Comparison of ENCODE assay signal across 9 mouse cellular contexts in the genomic region with DNA sequence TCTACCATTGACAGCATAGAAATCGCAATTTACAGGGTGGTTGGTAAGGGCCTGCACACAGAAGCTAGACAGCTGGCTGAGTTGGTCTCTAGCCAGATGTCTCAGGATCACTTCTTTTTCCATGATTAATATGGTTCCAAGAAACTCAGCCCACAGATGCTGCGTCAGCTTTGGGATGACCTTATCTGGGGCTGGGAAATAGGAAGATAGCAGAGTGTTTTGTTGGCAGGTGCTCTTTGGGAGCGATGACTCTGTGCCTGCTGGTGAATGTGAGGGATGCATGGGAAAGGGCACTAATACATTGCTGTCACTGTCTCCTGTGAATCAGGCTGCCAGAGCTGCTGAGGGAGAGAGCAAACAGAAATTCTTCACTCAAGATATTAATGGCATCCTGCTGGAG. TPM values are rescaled to one million over a fixed set of nuclear protein-coding genes. Genes with fewer than 3 reads are reported as not detected.
DNase-seq lines count a peak whose midpoint lies in the region; ATAC-seq and TF ChIP-seq lines count a peak whose summit lies in the region.
"Had no signal": no experiment of that assay in that cellular context is flagged by ENCODE, and none has a peak within 500 bp of the region (broad histone marks: within the 10 kb centered on the region; RNA-seq: fewer than 3 reads in every experiment).

No protein-coding gene starts in this region.

- intact Hi-C loops in heart, adult 2 months (cut with DNase I) = no loop called here
- intact Hi-C loops in heart, postnatal 25 days (cut with DNase I) = no loop called here

- no peak for TF ChIP-seq CTCF in heart, adult 2 months (IDR thresholded peaks at IDR 0.05)

- peaks cover 11% of the 10 kb centered on the region for H3K36me3 ChIP-seq in heart, adult 2 months (ENCODE audit: control insufficient read depth, insufficient read depth, low read length)
- peaks cover 24% of the 10 kb centered on the region for H3K36me3 ChIP-seq in liver, embryonic 11.5 days (ENCODE audit: control insufficient read depth, insufficient read depth, low read length)

- H3K4me2 ChIP-seq in liver, embryonic 11.5 days = no peak overlapping the region

- H3K79me2 ChIP-seq in heart, adult 2 months (replicated peaks; ENCODE audit: control insufficient read depth, insufficient read depth, low read length) = no peaks in the 10 kb centered on the region

- no peaks in the 10 kb centered on the region for H3K9me3 ChIP-seq in liver, embryonic 11.5 days (ENCODE audit: control insufficient read depth, low read length)

- 42% methylated on average over 3 of the region's 3 CpGs for WGBS in heart, adult 2 months
- WGBS in liver, embryonic 11.5 days = 87% methylated on average over 3 of the region's 3 CpGs

- H3K4me1 ChIP-seq in heart, adult 2 months (ENCODE audit: control insufficient read depth, insufficient read depth, low read length) = no peaks in the 10 kb centered on the region; the same call in 1 of the 2 replicates
- H3K4me1 ChIP-seq in liver, embryonic 11.5 days (replicated peaks; ENCODE audit: control insufficient read depth, insufficient read depth, low read length) = no peaks in the 10 kb centered on the region

- no peak for TF ChIP-seq POLR2A in heart, adult 2 months (IDR thresholded peaks at IDR 0.05; ENCODE audit: insufficient read depth, low read depth, low read length)

- H3K27ac ChIP-seq in heart, adult 2 months = no peak overlapping the region
- H3K27ac ChIP-seq in liver, embryonic 11.5 days (ENCODE audit: low read depth, low read length) = no peak overlapping the region
- H3K27ac ChIP-seq: liver, embryonic 14.5 days had no signal

- no peak for ATAC-seq in liver, embryonic 11.5 days (replicated peaks; ENCODE audit: low FRiP score)

- H3K27me3 ChIP-seq in heart, adult 2 months (ENCODE audit: control insufficient read depth, insufficient read depth, low read length) = no peaks in the 10 kb centered on the region
- H3K27me3 ChIP-seq in liver, embryonic 11.5 days (replicated peaks; ENCODE audit: control insufficient read depth, insufficient read depth, low read length) = no peaks in the 10 kb centered on the region

- DNase-seq in heart, adult 2 months = peak; percentile 41 to 50
- no peak for DNase-seq in heart, postnatal 25 days (ENCODE audit: low spot score)
- peak; percentile 82 for DNase-seq in adrenal gland, adult 2 months
- DNase-seq in adrenal gland, postnatal 36 days = peak; percentile 71 to 75
- peak; percentile 81 for DNase-seq in layer of hippocampus, adult 9-11 months
- DNase-seq in embryo, embryonic 11 days = no peak
- no peak for DNase-seq in liver, embryonic 11.5 days (ENCODE audit: low spot score)
- DNase-seq: retina, postnatal 1 day had no signal

- TF ChIP-seq EP300 in heart, adult 2 months (IDR thresholded peaks at IDR 0.05; ENCODE audit: insufficient read depth, low read depth, low read length) = no peak

- H3K4me3 ChIP-seq in heart, adult 2 months = no peak overlapping the region
- H3K4me3 ChIP-seq in liver, embryonic 11.5 days (ENCODE audit: low read depth, low read length) = no peak overlapping the region

- H3K9ac ChIP-seq in heart, adult 2 months (ENCODE audit: low read depth, low read length) = no peak overlapping the region
- H3K9ac ChIP-seq in liver, embryonic 11.5 days (ENCODE audit: low read depth, low read length) = no peak overlapping the region
- H3K9ac ChIP-seq: liver, embryonic 14.5 days had no signal

RNA-seq across cellular contexts. Expression of a gene that starts 20.5 kb away (rescaled TPM):
- 10 to 100 TPM; 22.8 to 23.1 TPM for total RNA-seq in heart, adult 2 months (2021)
- polyA plus RNA-seq in heart, adult 2 months (2012; rRNA removed) = 15.8 and 21.2 TPM in 2 replicates
- 10 to 100 TPM; 23.5 to 30.8 TPM for total RNA-seq in heart, postnatal 25 days (2021)
- total RNA-seq in adrenal gland, adult 2 months (2021) = 10 to 100 TPM; 25.2 to 34.0 TPM
- 18.6 and 18.9 TPM in 2 replicates for polyA plus RNA-seq in adrenal gland, adult 2 months (2012; rRNA removed)
- total RNA-seq in adrenal gland, postnatal 36 days (2021) = 10 to 100 TPM; 35.2 to 38.5 TPM
- 17.2 and 19.2 TPM in 2 replicates for polyA plus RNA-seq in liver, embryonic 11.5 days (2014; fragmentation: Nextera tagmentation; extraction: Ambion mirVana)

RNA-seq across cellular contexts. Expression of a gene that starts 20.7 kb away (rescaled TPM):
- 10 to 100 TPM; 39.2 to 42.9 TPM for total RNA-seq in heart, adult 2 months (2021)
- polyA plus RNA-seq in heart, adult 2 months (2012; rRNA removed) = 35.9 and 48.6 TPM in 2 replicates
- 10 to 100 TPM; 42.4 to 46.8 TPM for total RNA-seq in heart, postnatal 25 days (2021)
- 10 to 100 TPM; 92.6 to 96.5 TPM for total RNA-seq in adrenal gland, adult 2 months (2021)
- 51.7 and 71.3 TPM in 2 replicates for polyA plus RNA-seq in adrenal gland, adult 2 months (2012; rRNA removed)
- 10 to 100 TPM; 94.6 to 95.6 TPM for total RNA-seq in adrenal gland, postnatal 36 days (2021)
- polyA plus RNA-seq in liver, embryonic 11.5 days (2014; fragmentation: Nextera tagmentation; extraction: Ambion mirVana) = 84.8 and 96.2 TPM in 2 replicates

RNA-seq across cellular contexts. Expression of a gene that starts 57.0 kb away (rescaled TPM):
- 10 to 100 TPM; 15.5 to 19.4 TPM for total RNA-seq in heart, adult 2 months (2021)
- 50.7 and 63.0 TPM in 2 replicates for polyA plus RNA-seq in heart, adult 2 months (2012; rRNA removed)
- 10 to 100 TPM; 20.8 to 22.4 TPM for total RNA-seq in heart, postnatal 25 days (2021)
- total RNA-seq in adrenal gland, adult 2 months (2021) = 10 to 100 TPM; 16.9 to 28.1 TPM
- polyA plus RNA-seq in adrenal gland, adult 2 months (2012; rRNA removed) = 83.9 and 99.3 TPM in 2 replicates
- 10 to 100 TPM; 21.2 to 21.6 TPM for total RNA-seq in adrenal gland, postnatal 36 days (2021)
- polyA plus RNA-seq in liver, embryonic 11.5 days (2014; fragmentation: Nextera tagmentation; extraction: Ambion mirVana) = 65.2 and 65.9 TPM in 2 replicates

Comparison
In these comparisons a context has a peak if more than half of its experiments do, and no peak if none do; other contexts are left out.
1. DNase-seq: peak in heart, adult 2 months (2 of 2), adrenal gland, adult 2 months (single experiment), adrenal gland, postnatal 36 days (2 of 2) and layer of hippocampus, adult 9-11 months (single experiment); none in heart, postnatal 25 days (single experiment), embryo, embryonic 11 days (single experiment) and liver, embryonic 11.5 days (single experiment).